Mouse (Mus musculus) small intestine, adult 2 months (tissue): ENCODE measurements around the gene Mrgpra2b. TPM values are rescaled to one million over a fixed set of nuclear protein-coding genes. Genes with fewer than 3 reads are reported as not detected.
"Not testable (repeated sequence)": the region's sequence is repeated elsewhere in the genome, so short reads cannot be mapped to it uniquely, and the experiment has no call there.

ENCODE experiments used
- H3K27ac ChIP-seq: fragments of 200-500 bp; 2 replicates; pipeline ENCODE4 v1.5.1; 2012; ENCODE audit warnings: low read depth, low read length, control low read depth, inconsistent platforms; ENCODE audit not compliant: insufficient read depth
- H3K27me3 ChIP-seq: fragments of 200-500 bp; 2 replicates; pipeline ENCODE4 v1.6.1; 2012; ENCODE audit warnings: mild to moderate bottlenecking, moderate library complexity, low read length, inconsistent platforms; ENCODE audit not compliant: control insufficient read depth, insufficient read depth
- H3K36me3 ChIP-seq: fragments of 200-500 bp; 2 replicates; pipeline ENCODE4 v1.6.1; 2012; ENCODE audit warnings: mild to moderate bottlenecking, low read length, control low read depth, inconsistent platforms; ENCODE audit not compliant: control insufficient read depth, insufficient read depth
- H3K4me1 ChIP-seq: fragments of 200-500 bp; 2 replicates; pipeline ENCODE4 v1.6.1; 2012; ENCODE audit warnings: low read length, inconsistent platforms, mixed read lengths; ENCODE audit not compliant: control insufficient read depth, insufficient read depth, insufficient read length
- H3K4me3 ChIP-seq: fragments of 200-500 bp; 2 replicates; pipeline ENCODE4 v1.5.1; 2012; ENCODE audit warnings: low read depth, mild to moderate bottlenecking, control low read depth, inconsistent platforms, low read length, moderate library complexity
- CTCF ChIP-seq: fragments of 200-500 bp; IDR thresholded peaks from 2 replicates; pipeline ENCODE4 v1.5.1; 2012; ENCODE audit warnings: low read depth, mild to moderate bottlenecking, control low read depth, inconsistent platforms, low read length, moderate library complexity, mixed read lengths; ENCODE audit not compliant: insufficient replicate concordance, insufficient read length; ENCODE audit errors: extremely low read depth
- POLR2A ChIP-seq: fragments of 200-500 bp; IDR thresholded peaks from 2 replicates; pipeline ENCODE4 v1.6.1; 2012; ENCODE audit warnings: low read depth, mild to moderate bottlenecking, control low read depth, inconsistent platforms, low read length, moderate library complexity
- WGBS: fragments of 180-500 bp; shearing (Covaris S2); methylation state at CpG from one replicate; pipeline ENCODE4 v1.1.7; 2018; 5-methylcytosine and 5-hydroxymethylcytosine counted together
- polyA plus RNA-seq: library from polyadenylated mRNA; depleted of rRNA; stranded (reverse); fragments of >200 nt; gene quantifications from 2 replicates; pipeline ENCODE4 v1.2.3, GENCODE M21; 2012; rRNA removed

Gene Mrgpra2b
- 0.13 and 0.15 TPM in 2 replicates for polyA plus RNA-seq

- TF ChIP-seq POLR2A (no peak), CTCF (no peak)
- H3K36me3 ChIP-seq: no peaks in the 10 kb centered on the region
- no peak within 1 kb of the TSS for H3K27ac ChIP-seq
- no peak within 1 kb of the TSS for H3K4me3 ChIP-seq
- no peaks in the 10 kb centered on the region for H3K4me1 ChIP-seq
- H3K27me3 ChIP-seq: no peaks in the 10 kb centered on the region
These were observed at the start of gene Mrgpra2b for GRCm38 (mm10) chr7:47528762-47529161. Mrgpra2b (minus strand) TSS chr7:47528862.

- WGBS: 70% methylated on average over 1 of the region's 1 CpGs
- TF ChIP-seq CTCF: no peak
- TF ChIP-seq POLR2A: no peak
- Histone ChIP-seq H3K27me3 (no peaks in the 10 kb centered on the region), H3K4me3 (no peak overlapping the region), H3K27ac (no peak overlapping the region), H3K36me3 (no peaks in the 10 kb centered on the region), H3K4me1 (no peaks in the 10 kb centered on the region)
These were observed 12.3 kb downstream of the Mrgpra2b start for GRCm38 (mm10) chr7:47516379-47516778.

DNA sequence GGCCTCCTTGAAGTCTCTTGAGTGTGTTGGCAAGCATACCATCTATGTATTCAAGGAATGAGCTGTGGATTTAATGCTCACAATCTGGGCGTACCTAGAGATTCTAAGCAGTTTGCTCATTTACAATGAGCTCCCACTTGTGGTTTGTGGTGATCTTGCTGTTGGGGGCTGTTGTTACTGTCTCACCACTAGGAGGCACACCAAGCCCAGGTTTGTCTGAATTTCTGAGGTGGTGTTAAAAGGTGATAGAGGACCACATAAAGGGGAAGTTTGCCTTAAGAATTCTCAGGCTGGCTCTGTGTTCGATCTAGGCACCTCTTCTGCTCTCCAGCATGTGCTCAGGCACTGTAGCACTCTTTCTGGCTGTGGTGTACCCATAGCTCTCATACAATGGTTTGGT, 13.6 kb downstream of the Mrgpra2b start:
- Histone ChIP-seq H3K4me3 (no peak overlapping the region), H3K27me3 (no peaks in the 10 kb centered on the region), H3K27ac (no peak overlapping the region), H3K4me1 (no peaks in the 10 kb centered on the region), H3K36me3 (no peaks in the 10 kb centered on the region)
- no peak for TF ChIP-seq POLR2A
- TF ChIP-seq CTCF: no peak
- WGBS: 68% methylated on average over 2 of the region's 2 CpGs

- no peaks in the 10 kb centered on the region for H3K4me1 ChIP-seq
- no peaks in the 10 kb centered on the region for H3K27me3 ChIP-seq
- H3K4me3 ChIP-seq: no peak overlapping the region
- WGBS: 81% methylated on average over 4 of the region's 4 CpGs
- TF ChIP-seq POLR2A: no peak
- no peak for TF ChIP-seq CTCF
- H3K36me3 ChIP-seq: no peaks in the 10 kb centered on the region
- no peak overlapping the region for H3K27ac ChIP-seq
These were observed 25.7 kb downstream of the Mrgpra2b start for GRCm38 (mm10) chr7:47502953-47503352.

GRCm38 (mm10) chr7:47491266-47491665, 37.4 kb downstream of the Mrgpra2b start:
- H3K36me3 ChIP-seq, H3K4me1 ChIP-seq, H3K27ac ChIP-seq, H3K4me3 ChIP-seq, H3K27me3 ChIP-seq: not testable (repeated sequence)

GRCm38 (mm10) chr7:47489438-47489837, 39.2 kb downstream of the Mrgpra2b start:
- WGBS: no CpG with 5 or more reads among the region's 1 CpGs
- not testable (repeated sequence) for H3K4me3 ChIP-seq, H3K36me3 ChIP-seq, H3K27ac ChIP-seq, H3K4me1 ChIP-seq, H3K27me3 ChIP-seq

- not testable (repeated sequence) for H3K4me3 ChIP-seq, H3K27ac ChIP-seq, H3K4me1 ChIP-seq, H3K27me3 ChIP-seq, H3K36me3 ChIP-seq
These were observed 45.5 kb downstream of the Mrgpra2b start for GRCm38 (mm10) chr7:47483181-47483580.

- H3K27ac ChIP-seq, H3K4me3 ChIP-seq, H3K36me3 ChIP-seq, H3K4me1 ChIP-seq, H3K27me3 ChIP-seq: not testable (repeated sequence)
- 36% methylated on average over 2 of the region's 3 CpGs for WGBS
These were observed 54.8 kb downstream of the Mrgpra2b start for GRCm38 (mm10) chr7:47473904-47474303.

DNA sequence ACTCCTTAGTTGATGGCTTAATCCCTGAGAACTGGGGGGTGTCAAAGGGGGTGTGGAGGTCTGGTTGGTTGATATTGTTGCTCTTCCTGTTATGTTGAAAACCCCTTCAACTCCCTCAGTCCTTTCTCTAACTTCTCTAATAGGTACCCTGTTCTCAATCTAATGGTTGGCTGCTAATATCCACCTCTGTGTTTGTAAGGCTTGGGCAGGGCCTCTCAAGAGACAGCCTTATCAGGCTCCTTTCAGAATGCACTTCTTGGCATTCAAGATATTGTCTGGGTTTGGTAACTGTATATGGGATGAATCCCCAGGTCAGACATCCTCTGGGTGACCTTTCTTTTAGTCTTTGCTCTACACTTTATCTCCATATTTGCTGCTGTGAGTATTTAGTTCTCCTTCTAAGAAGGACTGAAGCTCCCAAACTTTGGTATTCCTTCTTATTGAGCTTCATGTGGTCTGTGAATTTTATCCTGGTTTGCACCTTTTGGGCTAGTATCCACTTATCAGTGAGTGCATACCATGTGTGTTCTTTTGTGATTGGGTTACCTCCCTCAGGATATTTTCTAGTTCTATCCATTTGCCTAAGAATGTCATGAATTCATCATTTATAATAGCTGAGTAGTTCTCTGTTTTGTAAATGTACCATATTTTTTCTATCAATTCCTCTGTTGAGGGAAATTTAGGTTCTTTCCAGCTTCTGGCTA, 63.2 kb downstream of the Mrgpra2b start:
- H3K27ac ChIP-seq, H3K36me3 ChIP-seq, H3K4me3 ChIP-seq: not testable (repeated sequence)

GRCm38 (mm10) chr7:47452015-47452414, 76.6 kb downstream of the Mrgpra2b start, which contains the start of gene Mrgpra2a:
Mrgpra2a (minus strand) TSS chr7:47452139.
- not testable (repeated sequence) for H3K27me3 ChIP-seq, H3K4me3 ChIP-seq, H3K27ac ChIP-seq, H3K4me1 ChIP-seq, H3K36me3 ChIP-seq
- no CpG with 5 or more reads among the region's 1 CpGs for WGBS

More for the DNA sequence above, 63.2 kb downstream of the Mrgpra2b start:
- not testable (repeated sequence) for H3K27me3 ChIP-seq, H3K4me1 ChIP-seq

DNA sequence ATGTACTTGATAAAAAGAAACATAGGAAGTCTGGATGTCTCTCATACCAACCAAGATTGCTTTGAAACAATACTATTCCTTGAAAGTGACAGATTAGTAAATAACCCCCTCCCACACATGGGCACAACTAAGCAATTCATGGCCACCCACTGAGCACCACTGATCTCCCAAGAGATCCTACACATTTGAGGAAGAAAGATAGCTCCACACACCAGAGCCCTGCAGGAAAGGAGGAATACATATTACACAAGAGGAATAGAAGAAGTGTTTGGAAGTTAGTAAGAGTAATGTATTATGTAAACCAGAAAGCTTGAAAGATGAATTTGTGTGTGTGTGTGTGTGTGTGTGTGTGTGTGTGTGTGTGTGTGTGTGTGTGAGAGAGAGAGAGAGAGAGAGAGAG, 82.9 kb downstream of the Mrgpra2b start:
- not testable (repeated sequence) for H3K36me3 ChIP-seq, H3K27ac ChIP-seq, H3K4me3 ChIP-seq

More for the DNA sequence above, 82.9 kb downstream of the Mrgpra2b start:
- H3K27me3 ChIP-seq, H3K4me1 ChIP-seq: not testable (repeated sequence)
